Mouse (Mus musculus) heart, postnatal 14 days (tissue): ENCODE data around the gene Cd69. TPM values are rescaled to one million over a fixed set of nuclear protein-coding genes. Genes with fewer than 3 reads are reported as not detected.

Source experiments
- DNase-seq, 2 experiments: peaks; one replicate each; pipeline ENCODE4 v3.0.0; 2021 to 2022
- intact Hi-C: fragments of 180-260 bp; cut with DNase I; formaldehyde crosslinking; loops from one replicate; pipeline ENCODE4 v1.15.1; 2025
- long read RNA-seq, 2 experiments: library from polyadenylated mRNA; stranded (forward); transcript quantifications; one replicate each; pipeline ENCODE4 v2.0.0; 2021
- total RNA-seq, 2 experiments: library from RNA; stranded (reverse); gene quantifications; 2 replicates each; pipeline ENCODE4 v1.2.3; 2021

Cd69 gene
- 1 to 10 TPM in 1 of 2 experiments, under 1 TPM in 1; 0.22 to 1.4 TPM for total RNA-seq
- long read RNA-seq, experiment 1, partial matches to known transcripts, result 0 of 1 reads
- long read RNA-seq, experiment 1, other reads (novel, unspliced or antisense), result 0 of 1 reads
- long read RNA-seq, experiment 2, result 0 reads

GRCm38 (mm10) chr6:129275220-129275619 lies at the start of gene Cd69:
Gene Cd69 (minus strand): TSS chr6:129275436.
- intact Hi-C loops, result no loop called here
- no peak for DNase-seq

GRCm38 (mm10) chr6:129319331-129319730 lies 44.1 kb upstream of the Cd69 start:
- intact Hi-C loops, result no loop called here
- DNase-seq, result no peak

- intact Hi-C loops, result no loop called here
These were observed 43.2 kb upstream of the Cd69 start for GRCm38 (mm10) chr6:129318395-129318794.

GRCm38 (mm10) chr6:129316463-129316862 lies 41.2 kb upstream of the Cd69 start:
- intact Hi-C loops, result no loop called here
- no peak for DNase-seq

More at GRCm38 (mm10) chr6:129318395-129318794, 43.2 kb upstream of the Cd69 start:
- no peak for DNase-seq

GRCm38 (mm10) chr6:129315698-129316097 lies 40.5 kb upstream of the Cd69 start:
- no peak for DNase-seq
- intact Hi-C loops, result no loop called here

- intact Hi-C loops, result no loop called here
- no peak for DNase-seq
These were observed 39.5 kb upstream of the Cd69 start for GRCm38 (mm10) chr6:129314655-129315168.

- intact Hi-C loops, result no loop called here
- DNase-seq, result no peak
These were observed 37.3 kb upstream of the Cd69 start for GRCm38 (mm10) chr6:129312499-129312898.

- DNase-seq, result no peak
- intact Hi-C loops, result no loop called here
These were observed 28.9 kb upstream of the Cd69 start for GRCm38 (mm10) chr6:129304180-129304579.

- intact Hi-C loops, result no loop called here
These were observed 13.5 kb upstream of the Cd69 start for GRCm38 (mm10) chr6:129288708-129289107.

GRCm38 (mm10) chr6:129284384-129285104 lies 9.3 kb upstream of the Cd69 start:
- DNase-seq, result no peak

More at GRCm38 (mm10) chr6:129288708-129289107, 13.5 kb upstream of the Cd69 start:
- no peak for DNase-seq

GRCm38 (mm10) chr6:129283271-129283670 lies 8.0 kb upstream of the Cd69 start:
- no peak for DNase-seq
- intact Hi-C loops, result no loop called here

More at GRCm38 (mm10) chr6:129284384-129285104, 9.3 kb upstream of the Cd69 start:
- intact Hi-C loops, result no loop called here

GRCm38 (mm10) chr6:129276483-129276882 lies 1.2 kb upstream of the Cd69 start:
- intact Hi-C loops, result no loop called here
- no peak for DNase-seq

- DNase-seq, result no peak
- intact Hi-C loops, result no loop called here
These were observed 478 bp upstream of the Cd69 start for GRCm38 (mm10) chr6:129275624-129276203.

GRCm38 (mm10) chr6:129274476-129274875 lies 760 bp downstream of the Cd69 start:
- intact Hi-C loops, result no loop called here
- DNase-seq, result no peak

- intact Hi-C loops, result no loop called here
- no peak for DNase-seq
These were observed 1.6 kb downstream of the Cd69 start for GRCm38 (mm10) chr6:129273662-129274061.

GRCm38 (mm10) chr6:129266438-129267022 lies 8.7 kb downstream of the Cd69 start:
- intact Hi-C loops, result no loop called here
- no peak for DNase-seq

- no peak for DNase-seq
- intact Hi-C loops, result no loop called here
These were observed 9.4 kb downstream of the Cd69 start for GRCm38 (mm10) chr6:129265821-129266220.

GRCm38 (mm10) chr6:129260940-129261339 lies 14.3 kb downstream of the Cd69 start:
- DNase-seq, result no peak
- intact Hi-C loops, result no loop called here

- intact Hi-C loops, result no loop called here
- DNase-seq, result no peak
These were observed 15.2 kb downstream of the Cd69 start for GRCm38 (mm10) chr6:129260034-129260433.

- no peak for DNase-seq
- intact Hi-C loops, result loop anchor here (5.0 to 10.0 kb wide), 2 partner anchors 224 to 491 kb away; no protein-coding TSS in a partner anchor
These were observed 19.2 kb downstream of the Cd69 start for GRCm38 (mm10) chr6:129256018-129256417.
